Mouse (Mus musculus): ENCODE data around the gene Myo5c.
A peak's percentile ranks its signal among the peaks of the same experiment; 100 is the strongest.

The Myo5c gene

DNA sequence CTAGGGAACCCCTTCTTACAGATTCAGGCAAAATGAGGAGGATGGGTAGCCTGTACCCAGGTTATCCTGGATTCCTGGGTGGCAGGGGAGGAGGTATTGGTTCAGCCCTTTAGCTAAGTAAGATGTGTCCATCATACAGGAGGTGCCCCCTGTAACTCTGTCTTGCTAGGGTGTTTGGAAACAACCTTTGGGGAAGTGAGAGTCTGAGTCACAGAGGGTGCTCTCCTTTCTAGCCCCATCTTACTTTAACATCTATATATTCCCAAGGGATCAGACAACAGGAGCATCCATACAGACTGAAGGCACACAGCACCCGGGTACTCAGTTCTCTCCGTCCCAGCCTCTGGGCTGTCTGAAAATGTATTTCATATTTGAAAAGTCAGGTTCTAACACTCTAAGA, 50.4 kb downstream of the Myo5c start:
- DNase-seq (ENCODE audit: low read depth, low spot score), result no peak

DNA sequence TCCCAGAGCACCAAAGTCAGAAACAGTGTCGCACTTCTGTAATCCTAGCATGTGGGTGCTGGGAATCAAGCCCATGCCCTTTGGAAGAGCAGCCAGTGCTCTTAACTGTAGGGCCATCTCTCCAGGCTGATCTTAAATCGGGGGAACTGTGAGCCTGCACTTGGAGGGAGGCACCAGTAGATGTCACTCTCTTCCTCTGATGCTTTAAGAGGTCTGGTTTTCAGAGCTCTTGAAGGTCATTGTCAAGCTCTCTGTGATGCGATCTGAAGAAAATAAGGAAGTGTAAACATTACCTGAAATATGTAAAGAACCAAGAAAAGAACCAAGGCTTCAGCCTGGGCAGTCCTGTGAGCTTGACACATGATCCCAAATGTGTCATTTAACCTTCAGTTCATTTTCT, 51.0 kb downstream of the Myo5c start:
- peak; percentile 58 for DNase-seq (ENCODE audit: low read depth, low spot score)

GRCm38 (mm10) chr9:75283636-75284035, 51.8 kb downstream of the Myo5c start:
- DNase-seq (ENCODE audit: low read depth, low spot score), result no peak

- no peak for DNase-seq (ENCODE audit: low read depth, low spot score)
Observed at GRCm38 (mm10) chr9:75285363-75285762, 53.5 kb downstream of the Myo5c start.

DNA sequence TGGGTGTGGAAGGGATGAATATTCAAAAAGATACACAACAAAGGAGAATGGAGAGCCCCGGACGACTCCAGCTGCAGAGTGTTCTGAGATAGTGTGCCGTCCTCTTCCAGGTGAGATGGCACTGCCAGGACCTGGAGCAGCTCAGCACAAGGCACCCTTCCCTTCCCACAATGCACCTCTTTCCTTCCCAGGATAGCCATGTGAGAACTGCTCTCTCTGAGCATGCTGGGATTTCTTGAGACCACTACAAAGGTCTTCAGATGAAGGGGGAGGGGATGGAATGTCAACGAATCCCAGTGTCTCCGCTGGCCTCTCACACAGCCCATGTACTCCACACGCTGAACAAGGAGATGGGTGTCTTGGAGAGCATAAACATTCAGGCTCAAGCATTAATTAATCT, 55.8 kb downstream of the Myo5c start:
- DNase-seq (ENCODE audit: low read depth, low spot score), result no peak

- DNase-seq (ENCODE audit: low read depth, low spot score), result no peak
Observed at GRCm38 (mm10) chr9:75289545-75289944, 57.7 kb downstream of the Myo5c start.

GRCm38 (mm10) chr9:75299342-75299741, 67.5 kb downstream of the Myo5c start:
- no peak for DNase-seq (ENCODE audit: low read depth, low spot score)

- DNase-seq (ENCODE audit: low read depth, low spot score), result no peak
Observed at GRCm38 (mm10) chr9:75303033-75303432, 71.2 kb downstream of the Myo5c start.

- DNase-seq (ENCODE audit: low read depth, low spot score), result no peak
Observed at GRCm38 (mm10) chr9:75303701-75304261, 72.0 kb downstream of the Myo5c start.

GRCm38 (mm10) chr9:75304286-75304685, 72.5 kb downstream of the Myo5c start:
- no peak for DNase-seq (ENCODE audit: low read depth, low spot score)

- no peak for DNase-seq (ENCODE audit: low read depth, low spot score)
Observed at GRCm38 (mm10) chr9:75306126-75306898, 74.5 kb downstream of the Myo5c start, which contains the start of gene Gnb5. TSS of gene Gnb5 (plus strand) at chr9:75306288.

- DNase-seq (ENCODE audit: low read depth, low spot score), result no peak
Observed at GRCm38 (mm10) chr9:75307015-75307414, 75.2 kb downstream of the Myo5c start.

DNA sequence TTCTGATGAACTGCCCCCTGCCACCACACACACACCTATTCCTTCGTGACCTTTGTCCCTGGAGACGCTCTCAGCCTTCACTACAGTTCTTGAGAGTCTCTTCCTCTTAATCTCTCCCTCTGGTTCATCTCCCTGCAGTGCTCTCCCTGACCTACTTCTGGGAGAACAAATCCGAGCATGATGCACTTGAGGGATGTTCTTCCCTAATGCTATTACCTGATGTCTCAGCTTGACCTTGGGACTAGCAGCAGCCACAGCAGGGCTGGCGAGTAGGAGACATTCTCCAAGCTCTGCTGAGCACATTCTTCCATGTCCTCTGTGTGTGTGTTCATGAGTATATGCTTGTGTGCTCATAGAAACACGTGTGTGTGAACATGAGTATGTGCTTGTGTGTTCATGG, 76.8 kb downstream of the Myo5c start:
- DNase-seq (ENCODE audit: low read depth, low spot score), result no peak

DNA sequence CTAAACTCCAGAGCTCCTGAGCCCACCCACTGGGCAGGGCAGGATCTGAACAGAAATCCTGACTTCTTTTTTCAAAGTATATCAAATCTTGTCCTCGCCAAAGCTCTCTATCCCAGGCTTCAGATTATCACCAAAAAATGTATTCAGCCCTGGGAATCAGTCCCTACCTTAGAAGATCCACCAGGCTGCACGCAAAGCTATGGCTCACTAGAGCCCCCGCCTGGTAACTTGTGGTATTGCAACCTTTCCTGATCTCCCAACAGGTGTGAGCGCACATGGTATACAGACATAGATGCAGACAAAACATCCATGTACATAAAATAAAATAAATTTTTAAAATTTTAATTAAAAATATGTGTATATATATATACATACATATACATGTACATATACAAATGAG, 80.2 kb downstream of the Myo5c start:
- DNase-seq (ENCODE audit: low read depth, low spot score), result peak; percentile 73

DNA sequence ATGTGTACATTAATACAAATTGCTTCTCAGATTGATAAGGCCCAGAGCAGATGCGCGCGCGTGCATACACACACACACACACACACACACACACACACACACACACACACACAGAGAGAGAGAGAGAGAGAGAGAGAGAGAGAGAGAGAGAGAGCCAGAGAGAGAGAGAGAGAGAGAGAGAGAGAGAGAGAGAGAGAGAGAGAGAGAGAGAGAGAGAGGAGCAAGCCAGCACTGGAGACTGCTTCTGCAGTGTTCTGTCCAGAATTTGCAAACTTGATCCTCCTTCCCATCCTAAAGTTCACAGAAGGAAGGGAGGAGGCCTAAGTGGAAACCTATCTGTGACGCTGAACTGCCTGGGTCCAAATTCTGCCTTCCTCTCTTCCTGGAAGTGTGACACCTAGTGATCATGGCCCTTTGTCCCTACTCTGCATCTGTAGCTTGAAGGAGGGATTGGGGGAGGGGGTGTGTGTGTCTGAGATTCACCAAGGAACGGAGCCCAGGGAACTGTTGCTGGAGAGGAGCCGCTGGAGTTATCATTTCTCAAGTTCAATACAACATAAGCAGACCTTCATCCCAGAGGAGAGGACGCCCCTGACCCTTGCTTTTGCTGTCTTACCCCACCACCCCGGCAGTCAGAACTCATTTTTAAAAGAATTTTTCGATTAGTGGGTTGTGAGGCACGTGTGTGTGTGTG, 81.5 kb downstream of the Myo5c start:
- DNase-seq (ENCODE audit: low read depth, low spot score), result no peak

DNA sequence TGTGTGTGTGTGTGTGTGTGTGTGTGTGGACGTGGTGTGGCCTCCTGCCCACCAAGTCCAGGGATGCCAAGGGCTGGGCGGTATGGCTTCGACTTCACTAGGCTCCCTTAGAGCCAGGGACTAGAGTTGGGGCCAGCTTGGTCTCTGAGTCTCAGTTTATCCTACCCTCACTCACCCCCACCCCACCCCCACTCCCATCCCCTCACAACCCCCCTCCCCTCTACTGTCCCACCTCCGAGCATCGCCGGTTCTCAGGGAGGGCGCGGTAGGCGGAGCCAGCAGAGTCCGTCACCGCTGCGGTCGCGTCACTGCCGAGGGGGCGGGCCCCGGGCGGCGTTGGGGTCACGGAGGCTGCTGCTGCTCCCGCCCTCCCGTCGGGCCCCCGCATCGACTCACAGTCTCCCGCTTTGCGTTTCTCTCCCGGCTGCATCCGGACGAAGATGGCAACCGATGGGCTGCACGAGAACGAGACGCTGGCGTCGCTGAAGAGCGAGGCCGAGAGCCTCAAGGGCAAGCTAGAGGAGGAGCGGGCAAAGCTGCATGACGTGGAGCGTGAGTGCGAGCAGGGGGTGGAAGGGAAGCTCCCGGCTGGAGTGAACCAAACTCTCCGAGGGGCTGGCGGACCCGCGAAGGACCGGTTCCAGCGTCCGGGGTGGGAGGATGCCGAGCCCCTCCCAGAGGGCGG, 82.2 kb downstream of the Myo5c start:
- peak; percentile 63 for DNase-seq (ENCODE audit: low read depth, low spot score)

DNA sequence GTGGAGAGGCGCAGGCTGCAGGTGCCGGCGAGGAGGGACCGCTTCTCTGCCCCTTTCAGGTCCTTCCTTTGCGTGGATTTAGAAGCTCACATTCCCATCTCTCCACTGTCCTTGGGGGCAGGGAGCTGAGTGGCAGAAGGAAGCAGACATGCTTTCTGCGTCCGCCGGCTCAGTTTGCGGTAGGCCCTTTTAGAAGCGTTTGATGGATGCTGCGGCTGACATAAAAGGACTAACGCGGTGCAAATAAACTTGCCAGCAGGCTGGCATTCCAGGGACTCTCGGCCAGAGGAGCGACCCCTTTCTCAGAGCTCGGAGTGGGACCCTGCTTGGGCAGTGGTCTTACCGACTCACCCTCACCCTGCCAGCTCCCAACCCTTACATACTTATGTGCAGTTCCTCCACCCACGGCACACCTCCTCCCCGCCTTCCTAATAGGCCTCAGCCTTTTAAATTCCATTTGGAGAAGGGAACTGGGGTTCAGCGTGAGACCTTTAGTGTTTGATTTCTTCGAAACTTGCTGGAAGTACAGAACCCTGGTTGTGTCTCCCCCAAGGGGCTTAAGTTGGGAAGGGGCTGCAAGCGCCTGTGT, 82.8 kb downstream of the Myo5c start:
- peak; percentile 25 for DNase-seq (ENCODE audit: low read depth, low spot score)

DNA sequence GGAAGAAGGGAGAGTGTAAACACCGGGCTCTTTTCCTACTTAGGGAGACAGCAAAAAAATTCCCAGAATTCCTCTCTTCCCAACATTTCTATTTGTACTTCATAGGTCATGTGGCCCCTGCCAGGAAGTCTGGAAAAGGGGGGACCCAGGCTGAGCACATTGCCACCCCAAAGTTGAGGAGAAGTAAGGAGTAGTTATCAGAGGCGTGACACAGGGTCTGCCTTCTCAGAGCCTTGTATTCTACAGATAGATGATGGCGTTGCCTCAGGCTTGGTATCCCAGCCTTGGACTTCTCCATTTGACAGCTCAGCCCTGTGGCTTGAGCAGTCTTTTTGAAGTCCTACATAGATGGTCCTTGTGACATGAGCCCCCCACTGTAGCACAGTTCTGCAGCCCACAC, 83.4 kb downstream of the Myo5c start:
- DNase-seq (ENCODE audit: low read depth, low spot score), result no peak

DNA sequence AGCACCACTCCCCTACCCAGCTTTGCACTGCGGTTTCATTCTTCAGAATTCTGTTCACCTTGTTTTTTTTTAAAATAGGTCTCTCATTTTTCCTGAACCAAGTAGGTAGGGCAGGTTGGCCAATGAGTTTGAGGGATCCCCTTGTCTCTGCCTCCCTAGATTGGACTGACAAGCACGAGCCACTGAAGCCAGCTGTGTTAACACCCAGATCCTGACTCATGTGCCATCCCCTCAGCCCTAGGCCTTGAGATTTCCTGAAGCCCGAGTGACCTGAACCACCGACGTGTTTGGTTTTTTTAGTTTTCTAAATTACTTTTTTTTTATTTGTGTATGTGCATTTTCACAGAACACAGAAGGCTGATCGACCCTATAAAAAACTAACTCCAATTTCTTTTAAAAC, 85.0 kb downstream of the Myo5c start:
- DNase-seq (ENCODE audit: low read depth, low spot score), result no peak

DNA sequence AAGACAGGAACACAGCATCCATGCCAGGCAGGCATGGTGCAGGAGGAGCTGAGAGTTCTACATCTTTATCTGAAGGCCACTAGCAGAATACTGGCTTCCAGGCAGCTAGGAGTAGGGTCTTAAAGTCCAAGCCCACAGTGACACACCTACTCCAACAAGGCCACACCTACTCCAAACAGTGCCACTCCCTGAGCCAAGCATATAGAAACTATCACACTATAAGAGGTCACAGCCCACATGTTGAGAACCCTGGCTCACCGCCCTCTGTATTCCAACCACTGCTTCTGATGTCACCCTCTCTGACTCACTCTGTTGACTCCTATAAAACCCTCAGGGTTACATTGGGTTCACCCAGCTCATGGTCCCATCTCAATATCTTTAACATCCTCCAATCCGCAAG, 86.4 kb downstream of the Myo5c start:
- DNase-seq (ENCODE audit: low read depth, low spot score), result no peak

GRCm38 (mm10) chr9:75319365-75319764, 87.5 kb downstream of the Myo5c start:
- peak; percentile 21 for DNase-seq (ENCODE audit: low read depth, low spot score)

Measured in forelimb bud, embryonic 11.5 days (tissue).